Mouse (Mus musculus): ENCODE data around the gene Gimap8. TPM values are rescaled to one million over a fixed set of nuclear protein-coding genes. Genes with fewer than 3 reads are reported as not detected.

Gimap8 gene
- total and polyA plus RNA-seq, 3 experiments = 21.6 to 28.5 (median 27.5) TPM

DNA sequence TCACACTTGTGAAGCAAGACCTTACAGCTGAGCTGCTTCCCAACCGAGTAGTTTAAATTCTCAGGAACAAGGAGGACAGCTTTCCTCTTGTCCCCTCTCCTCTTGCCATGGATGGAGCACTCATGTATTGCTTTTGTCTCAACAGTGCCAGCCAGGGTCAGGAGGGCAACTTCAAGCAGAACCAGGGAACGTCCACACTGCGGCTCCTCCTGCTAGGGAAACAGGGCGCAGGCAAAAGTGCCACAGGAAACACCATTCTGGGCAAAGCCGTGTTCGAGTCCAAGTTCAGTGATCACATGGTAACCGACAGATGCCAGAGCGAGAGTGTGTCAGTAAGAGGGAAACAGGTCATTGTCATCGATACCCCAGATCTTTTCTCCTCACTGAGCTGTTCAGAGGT is 3.0 kb downstream of the Gimap8 start:
- H3K36me3 ChIP-seq (replicated peaks in 1 of 2; ENCODE audit: control insufficient read depth in 1 of 2, insufficient read depth in 1 of 2, low read length in 1 of 2) = peaks cover 38 to 52% of the 10 kb centered on the region in 2 experiments
- dilution Hi-C loops (cut with MboI; ENCODE audit: extremely low pct_ligation_motif_present, extremely low pct_unique_long_range_greater_than_20kb, low sequenced_read_pairs) (no loop called here), in situ Hi-C loops (cut with MboI; ENCODE audit: low pct_ligation_motif_present, low pct_unique_long_range_greater_than_20kb, low sequenced_read_pairs) (no loop called here)
- no peak overlapping the region for H3K4me2 ChIP-seq (ENCODE audit: insufficient read depth, low read depth, poor library complexity, severe bottlenecking)
- no peak for DNase-seq (ENCODE audit: extremely low read depth)
- peaks cover 30% of the 10 kb centered on the region for H3K79me2 ChIP-seq (replicated peaks; ENCODE audit: control insufficient read depth, extremely low read depth, insufficient read depth, poor library complexity, severe bottlenecking)
- H3K9me3 ChIP-seq (replicated peaks; ENCODE audit: low read length) = peaks cover 8% of the 10 kb centered on the region
- H3K4me3 ChIP-seq (replicated peaks in 1 of 3; ENCODE audit: low read depth in 2 of 3, low read length in 2 of 3, poor library complexity in 1 of 3) = no peak overlapping the region
- H3K27me3 ChIP-seq (replicated peaks) = no peaks in the 10 kb centered on the region
- peaks cover 15 to 42% of the 10 kb centered on the region in 2 experiments for H3K4me1 ChIP-seq (ENCODE audit: control insufficient read depth in 1 of 2, insufficient read depth in 2 of 2)
- TF ChIP-seq MYC (IDR thresholded peaks at IDR 0.05; ENCODE audit: low read depth, low read length) (no peak), SMC3 (IDR thresholded peaks at IDR 0.05; ENCODE audit: low read depth, low read length) (no peak), ZNF384 (IDR thresholded peaks at IDR 0.05; ENCODE audit: low read depth, low read length) (no peak), MAX (IDR thresholded peaks at IDR 0.05; ENCODE audit: low read length) (no peak), MXI1 (IDR thresholded peaks at IDR 0.05; ENCODE audit: low read depth, low read length) (no peak), JUND (conservative IDR thresholded peaks at IDR 0.05; ENCODE audit: low read depth, low read length) (no peak), CHD2 (IDR thresholded peaks at IDR 0.05; ENCODE audit: low read length) (no peak), JUN (IDR thresholded peaks at IDR 0.05; ENCODE audit: insufficient read depth, low read depth, low read length) (no peak), IRF4 (IDR thresholded peaks at IDR 0.05; ENCODE audit: low read depth, low read length) (no peak), USF2 (conservative IDR thresholded peaks at IDR 0.05; ENCODE audit: low read depth, low read length) (no peak)
- no peak overlapping the region for H3K27ac ChIP-seq (ENCODE audit: insufficient read depth, low read depth)
- no peak overlapping the region for H3K9ac ChIP-seq (ENCODE audit: insufficient read depth, low read depth)

DNA sequence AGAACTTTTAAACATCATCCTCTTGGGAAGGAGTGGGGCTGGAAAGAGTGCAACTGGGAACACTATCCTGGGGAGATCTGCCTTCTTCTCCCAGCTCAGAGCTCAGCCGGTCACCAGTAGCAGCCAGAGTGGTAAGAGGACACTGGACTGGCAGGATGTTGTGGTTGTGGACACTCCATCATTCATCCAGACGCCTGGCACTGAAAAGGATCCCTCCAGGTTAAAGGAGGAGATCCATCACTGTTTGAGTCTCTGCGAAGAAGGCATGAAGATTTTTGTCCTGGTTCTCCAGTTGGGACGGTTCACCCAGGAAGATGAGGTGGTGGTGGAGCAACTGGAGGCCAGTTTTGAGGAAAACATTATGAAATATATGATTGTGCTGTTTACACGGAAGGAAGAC is 11.7 kb downstream of the Gimap8 start:
- Histone ChIP-seq H3K79me2 (replicated peaks; ENCODE audit: control insufficient read depth, extremely low read depth, insufficient read depth, poor library complexity, severe bottlenecking) (0 out of 2 replicates have a peak, but pooled peaks cover 7% of the 10 kb centered on the region), H3K9me3 (replicated peaks; ENCODE audit: low read length) (no peaks in the 10 kb centered on the region), H3K27ac (ENCODE audit: insufficient read depth, low read depth) (no peak overlapping the region), H3K36me3 (replicated peaks in 1 of 2; ENCODE audit: control insufficient read depth in 1 of 2, insufficient read depth in 1 of 2, low read length in 1 of 2) (peaks cover 41 to 56% of the 10 kb centered on the region in 2 experiments), H3K4me3 (replicated peaks in 1 of 3; ENCODE audit: low read depth in 2 of 3, low read length in 2 of 3, poor library complexity in 1 of 3) (no peak overlapping the region), H3K4me2 (ENCODE audit: insufficient read depth, low read depth, poor library complexity, severe bottlenecking) (no peak overlapping the region), H3K9ac (ENCODE audit: insufficient read depth, low read depth) (no peak overlapping the region), H3K27me3 (replicated peaks) (no peaks in the 10 kb centered on the region), H3K4me1 (ENCODE audit: control insufficient read depth in 1 of 2, insufficient read depth in 2 of 2) (peaks cover 0 to 3% of the 10 kb centered on the region in 2 experiments; a peak in 1 of 4 replicates)
- dilution Hi-C loops (cut with MboI; ENCODE audit: extremely low pct_ligation_motif_present, extremely low pct_unique_long_range_greater_than_20kb, low sequenced_read_pairs) (no loop called here), in situ Hi-C loops (cut with MboI; ENCODE audit: low pct_ligation_motif_present, low pct_unique_long_range_greater_than_20kb, low sequenced_read_pairs) (no loop called here)
- no peak for DNase-seq (ENCODE audit: extremely low read depth)
- TF ChIP-seq MYC (IDR thresholded peaks at IDR 0.05; ENCODE audit: low read depth, low read length) (no peak), ZKSCAN1 (IDR thresholded peaks at IDR 0.05; ENCODE audit: borderline replicate concordance, low read depth, low read length) (no peak), CHD2 (IDR thresholded peaks at IDR 0.05; ENCODE audit: low read length) (no peak), RAD21 (IDR thresholded peaks at IDR 0.05; ENCODE audit: low read depth, low read length) (no peak), BHLHE40 (IDR thresholded peaks at IDR 0.05; ENCODE audit: low read depth, low read length) (no peak)

DNA sequence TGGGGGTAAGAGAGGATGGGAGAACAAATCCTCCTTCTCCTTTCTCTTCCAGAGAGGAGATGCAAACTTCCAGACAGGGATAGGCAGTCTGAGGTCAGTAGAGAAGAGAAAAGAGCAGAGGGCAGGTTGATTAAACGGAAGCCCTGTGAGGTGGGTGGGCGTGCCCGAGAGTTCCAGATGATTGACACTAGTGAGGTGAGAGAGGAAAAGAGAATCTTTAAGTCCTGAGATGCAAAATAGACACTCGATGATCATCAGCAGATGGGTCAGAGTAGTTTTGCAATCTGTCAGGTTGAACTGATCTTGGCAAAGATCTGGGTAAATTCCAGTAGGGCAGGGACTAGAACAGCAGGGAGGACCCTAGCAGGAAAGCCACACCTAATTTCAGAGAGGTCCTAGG is 17.7 kb downstream of the Gimap8 start:
- no peak for DNase-seq (ENCODE audit: extremely low read depth)
- no peak overlapping the region for H3K9ac ChIP-seq (ENCODE audit: insufficient read depth, low read depth)
- peaks cover 11 to 51% of the 10 kb centered on the region in 2 experiments for H3K4me1 ChIP-seq (ENCODE audit: control insufficient read depth in 1 of 2, insufficient read depth in 2 of 2)
- H3K4me3 ChIP-seq (replicated peaks in 1 of 3; ENCODE audit: low read depth in 2 of 3, low read length in 2 of 3, poor library complexity in 1 of 3) = no peak overlapping the region
- no peak overlapping the region for H3K27ac ChIP-seq (ENCODE audit: insufficient read depth, low read depth)
- in situ Hi-C loops (cut with MboI; ENCODE audit: low pct_ligation_motif_present, low pct_unique_long_range_greater_than_20kb, low sequenced_read_pairs) = no loop called here
- TF ChIP-seq CHD2 (IDR thresholded peaks at IDR 0.05; ENCODE audit: low read length) (no peak), EP300 (IDR thresholded peaks at IDR 0.05; ENCODE audit: low read length) (no peak), GABPA (IDR thresholded peaks at IDR 0.05; ENCODE audit: insufficient replicate concordance, low read depth, low read length) (no peak), E2F4 (IDR thresholded peaks at IDR 0.05; ENCODE audit: insufficient replicate concordance, low read depth, low read length) (no peak), PAX5 (IDR thresholded peaks at IDR 0.05; ENCODE audit: low read length) (no peak)
- H3K79me2 ChIP-seq (replicated peaks; ENCODE audit: control insufficient read depth, extremely low read depth, insufficient read depth, poor library complexity, severe bottlenecking) = no peaks in the 10 kb centered on the region
- peaks cover 2 to 18% of the 10 kb centered on the region in 2 experiments for H3K36me3 ChIP-seq (replicated peaks in 1 of 2; ENCODE audit: control insufficient read depth in 1 of 2, insufficient read depth in 1 of 2, low read length in 1 of 2)
- H3K27me3 ChIP-seq (replicated peaks) = no peaks in the 10 kb centered on the region
- dilution Hi-C loops (cut with MboI; ENCODE audit: extremely low pct_ligation_motif_present, extremely low pct_unique_long_range_greater_than_20kb, low sequenced_read_pairs) = no loop called here
- no peaks in the 10 kb centered on the region for H3K9me3 ChIP-seq (replicated peaks; ENCODE audit: low read length)
- H3K4me2 ChIP-seq (ENCODE audit: insufficient read depth, low read depth, poor library complexity, severe bottlenecking) = no peak overlapping the region
